8 mouse cellular contexts compared by ENCODE assay signal in genomic region chr19:21036507-21037425, GRCm38 (mm10).
DNase-seq lines count a peak whose midpoint lies in the region; ATAC-seq and TF ChIP-seq lines count a peak whose summit lies in the region.

No protein-coding gene starts in this region.

- H3K36me3 ChIP-seq in hindbrain, embryonic 16.5 days (ENCODE audit: control insufficient read depth, insufficient read depth, low read length) = no peaks in the 10 kb centered on the region
- no peaks in the 10 kb centered on the region for H3K36me3 ChIP-seq in liver, embryonic 13.5 days
- no peaks in the 10 kb centered on the region for H3K36me3 ChIP-seq in midbrain, postnatal 0 days (ENCODE audit: insufficient read depth, low read length)

- no peak overlapping the region for H3K27ac ChIP-seq in hindbrain, embryonic 16.5 days (ENCODE audit: low read depth, low read length)
- peak overlapping the region; percentile 47; the same call in 1 of the 2 replicates for H3K27ac ChIP-seq in liver, embryonic 13.5 days
- no peak overlapping the region for H3K27ac ChIP-seq in midbrain, postnatal 0 days (ENCODE audit: low read depth, low read length)

- no peaks in the 10 kb centered on the region for H3K27me3 ChIP-seq in hindbrain, embryonic 16.5 days (replicated peaks; ENCODE audit: control insufficient read depth, insufficient read depth, low read length)
- no peaks in the 10 kb centered on the region for H3K27me3 ChIP-seq in liver, embryonic 13.5 days
- no peaks in the 10 kb centered on the region for H3K27me3 ChIP-seq in midbrain, postnatal 0 days (ENCODE audit: insufficient read depth, low read length)

- H3K4me1 ChIP-seq in hindbrain, embryonic 16.5 days (ENCODE audit: control insufficient read depth, insufficient read depth, low read depth, low read length) = no peaks in the 10 kb centered on the region; the same call in 1 of the 2 replicates
- H3K4me1 ChIP-seq in liver, embryonic 13.5 days (replicated peaks) = peaks cover 3% of the 10 kb centered on the region
- no peaks in the 10 kb centered on the region for H3K4me1 ChIP-seq in midbrain, postnatal 0 days (ENCODE audit: insufficient read depth, low read length)

- H3K9ac ChIP-seq in hindbrain, embryonic 16.5 days (ENCODE audit: low read depth, low read length) = no peak overlapping the region
- no peak overlapping the region for H3K9ac ChIP-seq in liver, embryonic 13.5 days
- no peak overlapping the region for H3K9ac ChIP-seq in midbrain, postnatal 0 days (replicated peaks; ENCODE audit: low read length, poor library complexity, severe bottlenecking)

- intact Hi-C loops in gastrocnemius, postnatal 14 days (cut with DNase I; ENCODE audit: low total_unique reads) = loop anchor here (10.0 kb wide), 2 partner anchors 228 to 338 kb away; no protein-coding TSS in a partner anchor

- TF ChIP-seq CTCF in midbrain, postnatal 0 days (IDR thresholded peaks at IDR 0.05) = no peak

- H3K9me3 ChIP-seq in hindbrain, embryonic 16.5 days (ENCODE audit: control insufficient read depth, low read length) = no peaks in the 10 kb centered on the region
- no peaks in the 10 kb centered on the region for H3K9me3 ChIP-seq in liver, embryonic 13.5 days (replicated peaks)
- no peaks in the 10 kb centered on the region for H3K9me3 ChIP-seq in midbrain, postnatal 0 days (ENCODE audit: low read length)

- H3K4me2 ChIP-seq in hindbrain, embryonic 16.5 days (ENCODE audit: low read length) = no peak overlapping the region
- H3K4me2 ChIP-seq in liver, embryonic 13.5 days = 0 out of 2 replicates have a peak overlapping the region, but pooled peaks have one; percentile 14
- no peak overlapping the region; the same call in 1 of the 2 replicates for H3K4me2 ChIP-seq in midbrain, postnatal 0 days (ENCODE audit: low read depth, low read length, poor library complexity, severe bottlenecking)

- H3K4me3 ChIP-seq in hindbrain, embryonic 16.5 days (ENCODE audit: low read length) = no peak overlapping the region
- H3K4me3 ChIP-seq in liver, embryonic 13.5 days (replicated peaks) = no peak overlapping the region
- H3K4me3 ChIP-seq in midbrain, postnatal 0 days (ENCODE audit: low read depth, low read length) = no peak overlapping the region

- peak; percentile 44 to 46 for DNase-seq in cerebellum, postnatal 14 days
- no peak for DNase-seq in cerebellum, adult 11 months
- DNase-seq in adrenal gland, adult 2 months = peak; percentile 70
- DNase-seq in gastrocnemius, postnatal 14 days = peak; percentile 20
- no peak for DNase-seq in liver, embryonic 13.5 days
- peak; percentile 24 for DNase-seq in midbrain, postnatal 0 days (ENCODE audit: low spot score)
- peak; percentile 17 for DNase-seq in telencephalon, adult 2 months (ENCODE audit: low read depth, low spot score)

- 56% methylated on average over 14 of the region's 14 CpGs for WGBS in hindbrain, embryonic 16.5 days
- 19% methylated on average over 14 of the region's 14 CpGs for WGBS in liver, embryonic 13.5 days (ENCODE audit: insufficient replicate concordance)
- WGBS in midbrain, postnatal 0 days = 63% methylated on average over 14 of the region's 14 CpGs

- ATAC-seq in hindbrain, embryonic 16.5 days = peak; percentile 70
- no peak for ATAC-seq in liver, embryonic 13.5 days (ENCODE audit: low read depth)
- ATAC-seq in midbrain, postnatal 0 days (ENCODE audit: low FRiP score) = peak; percentile 57

Comparison
In these comparisons a context has a peak if more than half of its experiments do, and no peak if none do; other contexts are left out.
1. DNase-seq: peak in cerebellum, postnatal 14 days (2 of 2), adrenal gland, adult 2 months (single experiment), gastrocnemius, postnatal 14 days (single experiment), midbrain, postnatal 0 days (single experiment) and telencephalon, adult 2 months (single experiment); none in cerebellum, adult 11 months (single experiment) and liver, embryonic 13.5 days (single experiment).